Mouse (Mus musculus) layer of hippocampus, adult 2 months (tissue): ENCODE data around the gene Rnf168. TPM values are rescaled to one million over a fixed set of nuclear protein-coding genes. Genes with fewer than 3 reads are reported as not detected.
"Not testable (repeated sequence)": the region's sequence is repeated elsewhere in the genome, so short reads cannot be mapped to it uniquely, and the experiment has no call there.

ENCODE experiments used
- DNase-seq, 2 experiments: peaks; one replicate each; pipeline ENCODE4 v3.0.0; 2022; ENCODE audit warnings: low spot score in 2 of 2
- H3K27ac ChIP-seq: fragments of 200-600 bp; 2 replicates; pipeline ENCODE4 v1.8.1; 2022
- H3K4me3 ChIP-seq: fragments of 200-600 bp; 2 replicates; pipeline ENCODE4 v1.8.1; 2022; ENCODE audit warnings: mild to moderate bottlenecking
- CTCF ChIP-seq: fragments of 200-600 bp; conservative IDR thresholded peaks from 2 replicates; pipeline ENCODE4 v1.8.1; 2022; ENCODE audit warnings: antibody characterized with exemption, mild to moderate bottlenecking, moderate library complexity
- long read RNA-seq, 2 experiments: library from polyadenylated mRNA; stranded (forward); transcript quantifications; one replicate each; pipeline ENCODE4 v2.0.0; 2021; ENCODE audit warnings: borderline mapping rate in 2 of 2
- total RNA-seq, 2 experiments: library from RNA; stranded (reverse); gene quantifications; 2 replicates each; pipeline ENCODE4 v1.2.3; 2021

Gene Rnf168
- total RNA-seq, result 10 to 100 TPM; 26.5 to 27.1 TPM
- long read RNA-seq, experiment 1, partial matches to known transcripts, result 0 of 1 reads
- long read RNA-seq, experiment 1, other reads (novel, unspliced or antisense), result 1 of 1 reads
- long read RNA-seq, experiment 2, partial matches to known transcripts, result 0 of 2 reads
- long read RNA-seq, experiment 2, other reads (novel, unspliced or antisense), result 2 of 2 reads

- Histone ChIP-seq H3K27ac (peak within 1 kb of the TSS; percentile 94), H3K4me3 (peak within 1 kb of the TSS; percentile 80)
- no peak for TF ChIP-seq CTCF
- peak; percentile 92 for DNase-seq
Measured at GRCm38 (mm10) chr16:32277308-32278256, at the start of gene Rnf168. Gene Rnf168, plus strand, starts transcription at chr16:32277459.

DNA sequence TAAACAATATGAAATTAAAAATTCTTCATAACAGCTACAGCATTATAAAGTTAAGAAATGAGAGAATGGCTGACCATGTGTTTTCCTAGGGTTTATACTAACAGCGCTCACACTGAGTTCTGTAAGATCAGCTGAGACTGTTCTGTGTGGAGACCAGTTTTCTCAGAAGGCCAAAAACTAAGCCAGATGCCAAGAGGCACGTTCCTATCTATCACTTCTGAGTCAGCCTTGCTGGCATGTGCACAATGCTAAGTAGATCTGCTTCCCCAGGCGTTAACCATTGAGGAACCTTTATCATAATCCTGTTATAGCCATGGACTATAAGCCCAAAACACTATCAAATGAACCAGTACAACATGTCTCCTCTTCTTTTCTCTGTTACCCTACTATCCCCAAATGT lies 45.2 kb upstream of the Rnf168 start:
- H3K4me3 ChIP-seq, DNase-seq, H3K27ac ChIP-seq: not testable (repeated sequence)

DNA sequence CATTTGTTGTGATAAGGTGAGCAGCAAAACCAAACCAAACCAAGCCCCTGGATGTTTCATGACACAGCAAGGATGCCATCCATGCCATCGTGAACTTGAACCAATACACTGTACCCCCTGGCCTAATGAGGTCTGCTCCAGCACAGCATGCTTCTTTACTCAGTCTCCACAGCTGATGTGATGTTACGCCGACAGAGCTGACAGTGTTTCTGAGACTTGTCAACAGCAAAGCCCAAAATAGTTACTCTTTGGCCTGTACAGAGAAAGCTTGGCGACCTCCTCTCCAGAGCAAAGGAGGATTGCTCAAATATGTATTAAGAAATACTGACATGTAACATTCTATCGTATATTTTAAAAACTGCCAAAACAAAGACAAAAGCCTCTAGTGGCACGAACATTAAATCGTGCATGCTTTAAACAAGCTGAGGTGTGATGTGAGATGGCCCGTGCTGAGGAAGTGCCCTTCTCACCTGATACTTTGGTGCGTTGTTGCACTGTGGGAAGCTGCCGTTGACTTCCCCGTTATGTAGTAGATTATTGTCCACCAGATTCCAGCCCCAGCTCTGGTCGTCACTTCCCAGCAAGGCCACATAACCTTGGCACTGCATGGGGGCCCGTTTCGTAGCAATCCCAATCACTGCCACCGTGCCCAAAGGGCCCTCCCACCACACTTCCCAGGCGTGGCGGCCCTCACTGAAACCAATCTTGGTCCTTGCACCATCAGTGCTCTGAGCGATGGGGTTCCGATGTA lies 39.2 kb upstream of the Rnf168 start:
- Histone ChIP-seq H3K27ac (no peak overlapping the region), H3K4me3 (no peak overlapping the region)
- DNase-seq, result no peak
- TF ChIP-seq CTCF, result no peak

DNA sequence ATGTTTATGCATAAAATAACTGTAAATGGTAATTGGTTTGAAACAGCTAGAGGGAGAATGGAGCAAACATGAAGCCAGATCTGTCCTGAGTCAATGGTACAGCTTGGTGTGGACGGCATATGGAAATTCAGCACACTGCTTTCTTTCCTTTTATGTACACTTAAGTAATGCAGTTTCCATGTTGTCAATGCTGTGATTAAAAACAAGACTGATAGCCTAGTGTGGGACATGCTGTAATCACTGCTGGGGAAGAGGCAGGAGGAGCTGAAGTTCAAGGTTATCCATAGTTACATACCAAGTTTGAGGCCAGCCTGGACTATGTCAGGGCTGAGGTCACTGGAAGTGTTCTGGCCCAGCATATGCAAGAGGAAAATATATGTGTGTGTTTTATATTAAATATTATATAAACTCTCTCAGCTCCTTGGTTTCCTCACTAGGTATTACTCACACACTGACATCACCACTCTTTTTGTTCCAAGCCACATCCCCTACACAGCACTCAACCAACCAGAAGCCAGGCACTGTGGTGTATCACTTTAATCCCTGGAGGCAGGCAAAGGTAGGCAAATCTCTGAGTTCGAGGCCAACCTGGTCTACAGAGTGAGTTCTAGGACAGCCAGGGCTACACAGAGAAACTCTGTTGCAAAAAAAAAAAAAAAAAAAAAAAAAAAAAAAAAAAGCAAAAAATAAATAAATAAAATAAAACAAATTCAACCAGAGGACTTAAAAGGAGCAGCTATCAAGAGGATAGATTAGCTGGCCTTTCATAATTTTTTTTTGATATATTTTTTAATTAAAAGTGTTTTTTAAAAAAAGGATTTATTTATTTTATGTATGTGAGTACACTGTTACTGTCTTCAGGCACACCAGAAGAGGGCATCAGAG lies 37.6 kb upstream of the Rnf168 start:
- no peak for DNase-seq

DNA sequence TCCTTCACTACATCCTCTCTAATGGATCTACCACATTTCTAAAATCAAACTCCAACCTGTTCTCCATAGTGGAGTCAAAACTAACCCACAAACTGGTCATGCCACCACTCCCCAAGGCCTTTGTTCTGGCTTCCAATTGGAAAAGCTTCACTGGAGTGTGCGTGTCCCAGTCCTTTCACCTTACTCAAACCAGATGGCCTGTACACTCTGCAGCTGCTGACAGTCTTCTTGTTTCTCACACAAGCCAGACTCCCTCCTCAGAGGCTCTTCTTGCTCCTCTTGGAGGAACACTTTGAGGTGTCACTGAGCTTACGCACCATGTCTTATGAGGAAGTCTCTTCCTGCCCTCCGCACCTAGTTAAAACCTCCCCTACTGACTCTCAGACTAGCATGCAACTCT lies 33.4 kb upstream of the Rnf168 start:
- H3K4me3 ChIP-seq, result no peak overlapping the region
- no peak overlapping the region for H3K27ac ChIP-seq
- no peak for DNase-seq
- no peak for TF ChIP-seq CTCF

More for the DNA sequence above, 37.6 kb upstream of the Rnf168 start:
- Histone ChIP-seq H3K27ac (no peak overlapping the region), H3K4me3 (no peak overlapping the region)
- TF ChIP-seq CTCF, result no peak

DNA sequence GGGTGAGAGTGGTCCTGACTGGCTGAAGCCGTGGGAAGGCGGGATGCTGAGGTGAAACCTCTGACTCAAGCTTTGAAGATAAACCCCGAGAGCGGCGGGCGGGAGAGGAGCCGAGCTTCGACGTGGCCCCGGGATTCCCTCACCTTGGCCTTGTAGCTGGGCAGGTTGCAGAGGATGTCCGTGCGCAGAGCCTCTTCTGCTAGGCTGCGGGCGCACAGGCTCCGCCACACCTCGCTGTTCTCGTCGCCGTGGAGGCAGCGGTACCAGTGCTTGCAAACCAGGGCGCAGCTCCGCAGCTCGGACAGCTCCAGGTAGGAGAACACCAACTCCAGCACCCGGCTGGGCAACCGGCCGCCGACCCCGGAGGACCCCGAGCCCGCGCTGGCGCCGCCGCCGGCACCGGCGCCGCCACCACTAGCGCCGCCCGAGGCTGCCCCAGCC lies 30.9 kb upstream of the Rnf168 start:
- Histone ChIP-seq H3K4me3 (peak overlapping the region; percentile 87), H3K27ac (peak overlapping the region; percentile 88)
- TF ChIP-seq CTCF, result no peak
- DNase-seq, result peak in 1 of 2 experiments; percentile 38

DNA sequence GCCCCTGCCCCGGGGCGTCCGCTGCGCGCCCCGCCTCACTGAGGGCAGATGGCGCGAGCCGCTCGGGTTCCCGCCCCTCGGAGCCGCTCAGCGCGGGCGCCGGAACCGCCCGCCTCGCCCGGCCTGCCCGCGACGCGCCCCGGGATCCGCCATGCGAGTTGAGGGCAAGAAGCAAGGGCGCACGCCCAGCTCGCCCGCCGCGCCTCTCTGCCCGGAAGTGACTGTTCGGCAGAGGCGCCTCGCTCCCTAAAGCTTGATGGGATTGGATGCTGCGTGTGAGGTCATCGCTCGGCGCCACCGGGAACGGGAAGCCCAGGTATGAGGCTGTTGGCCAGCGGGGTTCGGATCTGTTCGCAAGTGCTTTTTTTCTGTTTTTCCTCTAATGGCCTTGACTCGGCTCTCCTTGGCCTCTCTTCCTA lies 30.3 kb upstream of the Rnf168 start, which contains the start of the genes Fbxo45 and Wdr53:
Fbxo45 (minus strand) TSS at position 207 of the 419 bp plus-strand sequence.
Wdr53 (plus strand) TSS at position 276 of the 419 bp plus-strand sequence.
- DNase-seq, result peak; percentile 98
- peak within 1 kb of the TSS; percentile 88 for H3K27ac ChIP-seq
- TF ChIP-seq CTCF, result no peak
- H3K4me3 ChIP-seq, result peak within 1 kb of the TSS; percentile 87

DNA sequence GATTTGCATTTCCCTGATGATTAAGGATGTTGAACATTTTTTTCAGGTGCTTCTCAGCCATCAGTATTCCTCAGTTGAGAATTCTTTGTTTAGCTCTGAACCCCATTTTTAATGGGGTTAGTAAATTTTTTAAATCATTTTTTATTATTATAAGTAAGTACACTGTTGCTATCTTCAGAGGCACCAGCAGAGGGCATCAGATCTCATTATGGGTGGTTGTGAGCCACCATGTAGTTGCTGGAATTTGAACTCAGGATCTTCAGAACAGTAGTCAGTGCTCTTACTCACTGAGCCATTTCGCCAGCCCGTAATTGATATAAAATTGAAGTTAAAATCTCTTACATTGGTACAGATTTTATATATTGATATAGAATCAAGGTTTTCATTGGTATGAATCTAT lies 13.0 kb upstream of the Rnf168 start:
- TF ChIP-seq CTCF, result peak; percentile 74
- H3K27ac ChIP-seq, H3K4me3 ChIP-seq, DNase-seq: not testable (repeated sequence)

DNA sequence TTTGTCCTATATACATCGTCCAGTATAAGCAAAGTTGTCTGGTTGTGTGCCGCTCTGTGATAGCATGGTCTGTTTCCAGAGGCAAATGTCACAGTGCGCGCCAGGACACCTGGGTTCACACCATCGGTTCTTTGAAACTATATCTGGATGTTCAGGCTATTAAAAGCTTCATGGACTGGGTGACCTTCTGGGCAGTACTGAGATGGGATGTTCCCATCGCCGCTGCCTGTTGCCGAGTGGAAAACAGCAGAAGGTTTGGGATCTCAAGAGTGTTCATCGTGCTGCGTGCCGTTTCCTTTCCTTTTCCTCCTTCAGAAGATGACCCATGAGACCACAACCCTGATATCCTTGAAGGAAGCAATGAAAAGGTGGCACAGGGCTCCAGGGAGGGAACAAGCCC lies 6.0 kb upstream of the Rnf168 start, which contains the start of gene Smco1:
Smco1 (plus strand) TSS at position 178 of the 400 bp plus-strand sequence.
- TF ChIP-seq CTCF, result no peak
- no peak within 1 kb of the TSS for H3K4me3 ChIP-seq

GRCm38 (mm10) chr16:32273338-32273737 lies 3.9 kb upstream of the Rnf168 start:
- Histone ChIP-seq H3K27ac (no peak overlapping the region), H3K4me3 (no peak overlapping the region)
- peak; percentile 75 for TF ChIP-seq CTCF
- DNase-seq, result no peak

More for the DNA sequence above, 6.0 kb upstream of the Rnf168 start, which contains the start of gene Smco1:
- DNase-seq, result no peak
- H3K27ac ChIP-seq, result no peak within 1 kb of the TSS

- Histone ChIP-seq H3K4me3 (no peak overlapping the region), H3K27ac (no peak overlapping the region)
- no peak for TF ChIP-seq CTCF
- no peak for DNase-seq
Measured at GRCm38 (mm10) chr16:32275041-32275440, 2.2 kb upstream of the Rnf168 start.

GRCm38 (mm10) chr16:32275830-32276229 lies 1.4 kb upstream of the Rnf168 start:
- DNase-seq, result no peak
- Histone ChIP-seq H3K27ac (no peak overlapping the region), H3K4me3 (no peak overlapping the region)
- TF ChIP-seq CTCF, result no peak
